Mouse (Mus musculus) right cerebral cortex, postnatal 14 days (tissue): Measurements from ENCODE around the gene Rps18.
"Not testable (repeated sequence)": the region's sequence is repeated elsewhere in the genome, so short reads cannot be mapped to it uniquely, and the experiment has no call there.

ENCODE experiments used
- DNase-seq: peaks from one replicate; pipeline ENCODE4 v3.0.0; 2022

The Rps18 gene

GRCm38 (mm10) chr17:33955555-33956214 lies at the start of gene Rps18, which contains the start of gene Vps52:
Gene Rps18, minus strand, starts transcription at chr17:33956001.
Gene Vps52, plus strand, starts transcription at chr17:33955812.
- peak; percentile 87 for DNase-seq

- peak; percentile 50 for DNase-seq
Observed at GRCm38 (mm10) chr17:34003426-34003825, 47.6 kb upstream of the Rps18 start.

GRCm38 (mm10) chr17:34000796-34001195 lies 45.0 kb upstream of the Rps18 start:
- DNase-seq, result not testable (repeated sequence)

GRCm38 (mm10) chr17:34000150-34000537 lies 44.3 kb upstream of the Rps18 start, which contains the start of gene H2-K1:
Gene H2-K1, minus strand, starts transcription at chr17:34000347.
- DNase-seq, result peak; percentile 70

GRCm38 (mm10) chr17:33999341-34000149 lies 43.7 kb upstream of the Rps18 start:
- no peak for DNase-seq

- not testable (repeated sequence) for DNase-seq
Observed at GRCm38 (mm10) chr17:33998697-33999096, 42.9 kb upstream of the Rps18 start.

GRCm38 (mm10) chr17:33997025-33997424 lies 41.2 kb upstream of the Rps18 start:
- not testable (repeated sequence) for DNase-seq

GRCm38 (mm10) chr17:33995651-33996050 lies 39.9 kb upstream of the Rps18 start:
- DNase-seq, result no peak

- no peak for DNase-seq
Observed at GRCm38 (mm10) chr17:33994959-33995358, 39.2 kb upstream of the Rps18 start.

GRCm38 (mm10) chr17:33991788-33992664 lies 36.2 kb upstream of the Rps18 start:
- peak; percentile 54 for DNase-seq

- peak; percentile 64 for DNase-seq
Observed at GRCm38 (mm10) chr17:33982136-33982535, 26.3 kb upstream of the Rps18 start.

GRCm38 (mm10) chr17:33981192-33981909 lies 25.6 kb upstream of the Rps18 start:
- peak; percentile 82 for DNase-seq

GRCm38 (mm10) chr17:33980181-33981035 lies 24.6 kb upstream of the Rps18 start:
- no peak for DNase-seq

- no peak for DNase-seq
Observed at GRCm38 (mm10) chr17:33979512-33980050, 23.8 kb upstream of the Rps18 start.

GRCm38 (mm10) chr17:33978631-33979031 lies 22.8 kb upstream of the Rps18 start:
- no peak for DNase-seq

GRCm38 (mm10) chr17:33977861-33978557 lies 22.2 kb upstream of the Rps18 start:
- no peak for DNase-seq

- DNase-seq, result no peak
Observed at GRCm38 (mm10) chr17:33973572-33973971, 17.8 kb upstream of the Rps18 start.

- DNase-seq, result no peak
Observed at GRCm38 (mm10) chr17:33972691-33973090, 16.9 kb upstream of the Rps18 start.

GRCm38 (mm10) chr17:33969394-33969793 lies 13.6 kb upstream of the Rps18 start:
- DNase-seq, result no peak

- no peak for DNase-seq
Observed at GRCm38 (mm10) chr17:33968927-33969326, 13.1 kb upstream of the Rps18 start.
